Mouse (Mus musculus) CH12.LX (cell line): ENCODE results near the gene Rab11a. TPM values are rescaled to one million over a fixed set of nuclear protein-coding genes. Genes with fewer than 3 reads are reported as not detected.

Experiments used
- DNase-seq: peaks from one replicate; pipeline ENCODE4 v3.0.0-alpha.2; 2013; ENCODE audit errors: extremely low read depth
- H3K27ac ChIP-seq: 2 replicates; pipeline ENCODE4 v1.5.1; 2012; ENCODE audit warnings: low read depth, mild to moderate bottlenecking, control low read depth, moderate library complexity; ENCODE audit not compliant: insufficient read depth
- H3K27me3 ChIP-seq: replicated peaks from 2 replicates; pipeline ENCODE3; 2012; ENCODE audit warnings: inconsistent platforms
- H3K36me3 ChIP-seq, 2 experiments: replicated peaks in 1 of 2; 2 replicates each; pipeline versions ENCODE3 to v1.6.1; 2012; ENCODE audit warnings: inconsistent platforms in 1 of 2, low read length in 1 of 2, mild to moderate bottlenecking in 1 of 2, mixed read lengths in 1 of 2, moderate library complexity in 1 of 2; ENCODE audit not compliant: control insufficient read depth in 1 of 2, insufficient read depth in 1 of 2
- H3K4me1 ChIP-seq, 2 experiments: 2 replicates each; pipeline ENCODE4 v1.6.1; 2012; ENCODE audit warnings: inconsistent platforms in 1 of 2, moderate library complexity in 1 of 2; ENCODE audit not compliant: insufficient read depth in 2 of 2, control insufficient read depth in 1 of 2
- H3K4me2 ChIP-seq: 2 replicates; pipeline ENCODE4 v1.6.1; 2012; ENCODE audit warnings: low read depth, mild to moderate bottlenecking, control low read depth; ENCODE audit not compliant: poor library complexity, insufficient read depth, severe bottlenecking
- H3K4me3 ChIP-seq, 3 experiments: fragments of 150-350 bp in 1 of 3; sonication (generic) in 1 of 3; replicated peaks in 1 of 3; 2 replicates each; pipeline versions ENCODE3 to v1.5.1; 2011 to 2012; ENCODE audit warnings: low read depth in 2 of 3, low read length in 2 of 3, mild to moderate bottlenecking in 2 of 3, moderate library complexity in 2 of 3, control low read depth in 1 of 3, improper control_type of control experiment in 1 of 3, inconsistent platforms in 1 of 3, mixed read lengths in 1 of 3; ENCODE audit not compliant: poor library complexity in 1 of 3
- H3K79me2 ChIP-seq: replicated peaks from 2 replicates; pipeline ENCODE4 v1.6.1; 2012; ENCODE audit warnings: mild to moderate bottlenecking, moderate library complexity; ENCODE audit not compliant: control insufficient read depth, poor library complexity, insufficient read depth, severe bottlenecking; ENCODE audit errors: extremely low read depth
- H3K9ac ChIP-seq: 2 replicates; pipeline ENCODE4 v1.6.1; 2012; ENCODE audit warnings: low read depth, mild to moderate bottlenecking, control low read depth, moderate library complexity; ENCODE audit not compliant: insufficient read depth
- H3K9me3 ChIP-seq: replicated peaks from 2 replicates; pipeline ENCODE3; 2012; ENCODE audit warnings: low read length, inconsistent platforms, mixed read lengths
- BHLHE40 ChIP-seq: IDR thresholded peaks from 2 replicates; pipeline ENCODE4 v1.6.1; 2011; ENCODE audit warnings: mild to moderate bottlenecking, low read depth, low read length, improper control_type of control experiment
- CHD2 ChIP-seq: IDR thresholded peaks from 2 replicates; pipeline ENCODE4 v1.6.1; 2011; ENCODE audit warnings: low read length, improper control_type of control experiment
- E2F4 ChIP-seq: IDR thresholded peaks from 2 replicates; pipeline ENCODE4 v1.6.1; 2011; ENCODE audit warnings: low read depth, low read length, improper control_type of control experiment; ENCODE audit not compliant: insufficient replicate concordance
- GABPA ChIP-seq: IDR thresholded peaks from 2 replicates; pipeline ENCODE4 v1.6.1; 2012; ENCODE audit warnings: low read depth, low read length, improper control_type of control experiment, inconsistent platforms; ENCODE audit not compliant: insufficient replicate concordance
- IRF4 ChIP-seq: IDR thresholded peaks from 2 replicates; pipeline ENCODE4 v1.6.1; 2014; ENCODE audit warnings: low read depth, mild to moderate bottlenecking, inconsistent platforms, low read length, improper control_type of control experiment
- MAX ChIP-seq: IDR thresholded peaks from 2 replicates; pipeline ENCODE4 v1.6.1; 2011; ENCODE audit warnings: low read length, improper control_type of control experiment
- MAZ ChIP-seq: IDR thresholded peaks from 2 replicates; pipeline ENCODE4 v1.6.1; 2012; ENCODE audit warnings: low read depth, mild to moderate bottlenecking, inconsistent platforms, low read length, improper control_type of control experiment, moderate library complexity
- MYC ChIP-seq: IDR thresholded peaks from 2 replicates; pipeline ENCODE4 v1.6.1; 2011; ENCODE audit warnings: low read depth, mild to moderate bottlenecking, improper control_type of control experiment, low read length
- NELFE ChIP-seq: IDR thresholded peaks from 2 replicates; pipeline ENCODE4 v1.6.1; 2011; ENCODE audit warnings: low read depth, low read length, improper control_type of control experiment
- NRF1 ChIP-seq: IDR thresholded peaks from 2 replicates; pipeline ENCODE4 v1.6.1; 2014; ENCODE audit warnings: low read depth, mild to moderate bottlenecking, inconsistent platforms, low read length, improper control_type of control experiment, moderate library complexity
- PAX5 ChIP-seq: IDR thresholded peaks from 2 replicates; pipeline ENCODE4 v1.6.1; 2012; ENCODE audit warnings: low read length, inconsistent platforms, mixed read lengths
- POLR2A ChIP-seq: IDR thresholded peaks from 2 replicates; pipeline ENCODE4 v1.6.1; 2011; ENCODE audit warnings: low read depth, mild to moderate bottlenecking, improper control_type of control experiment, low read length
- RAD21 ChIP-seq: IDR thresholded peaks from 2 replicates; pipeline ENCODE4 v1.6.1; 2011; ENCODE audit warnings: low read depth, mild to moderate bottlenecking, low read length, improper control_type of control experiment, moderate library complexity
- RCOR1 ChIP-seq: conservative IDR thresholded peaks from 2 replicates; pipeline ENCODE4 v1.6.1; 2012; ENCODE audit warnings: low read depth, mild to moderate bottlenecking, inconsistent platforms, low read length, improper control_type of control experiment
- SMC3 ChIP-seq: IDR thresholded peaks from 2 replicates; pipeline ENCODE4 v1.6.1; 2011; ENCODE audit warnings: low read depth, low read length, improper control_type of control experiment
- TCF12 ChIP-seq: IDR thresholded peaks from 2 replicates; pipeline ENCODE4 v1.6.1; 2014; ENCODE audit warnings: low read depth, mild to moderate bottlenecking, inconsistent platforms, low read length, improper control_type of control experiment
- UBTF ChIP-seq: IDR thresholded peaks from 2 replicates; pipeline ENCODE4 v1.6.1; 2012; ENCODE audit warnings: low read depth, mild to moderate bottlenecking, inconsistent platforms, low read length, improper control_type of control experiment, moderate library complexity
- ZC3H11A ChIP-seq: IDR thresholded peaks from 2 replicates; pipeline ENCODE4 v1.6.1; 2012; ENCODE audit warnings: low read depth, mild to moderate bottlenecking, inconsistent platforms, low read length, improper control_type of control experiment
- ZKSCAN1 ChIP-seq: IDR thresholded peaks from 2 replicates; pipeline ENCODE4 v1.6.1; 2012; ENCODE audit warnings: low read depth, inconsistent platforms, low read length, improper control_type of control experiment, borderline replicate concordance
- dilution Hi-C: fragments of 300-500 bp; cut with MboI; formaldehyde crosslinking; loops from 2 replicates; pipeline ENCODE4 v1.14.3; 2020; ENCODE audit warnings: low sequenced_read_pairs; ENCODE audit not compliant: extremely low pct_unique_long_range_greater_than_20kb, extremely low pct_ligation_motif_present
- in situ Hi-C: fragments of 300-500 bp; cut with MboI; formaldehyde crosslinking; loops from 3 replicates; pipeline ENCODE4 v1.14.3; 2019; ENCODE audit warnings: low sequenced_read_pairs, low pct_ligation_motif_present, low pct_unique_long_range_greater_than_20kb, mixed read lengths
- polyA plus RNA-seq: library from polyadenylated mRNA; unstranded; fragments of >175 nt; gene quantifications from 2 replicates; pipeline ENCODE4 v1.2.1, GENCODE M21; 2012; ENCODE audit warnings: low read depth; ENCODE audit not compliant: insufficient read length
- total RNA-seq, 2 experiments: library from RNA; depleted of rRNA; stranded (reverse); fragments of 300-350 nt in 1 of 2; fragments of >200 nt in 1 of 2; gene quantifications; 2 replicates each; pipeline ENCODE4 v1.2.3; 2012 to 2014

The Rab11a gene
- total and polyA plus RNA-seq, 3 experiments: 109 to 189 (median 168) TPM

- H3K4me3 ChIP-seq: no peak overlapping the region
- H3K9me3 ChIP-seq: no peaks in the 10 kb centered on the region
- peaks cover 0 to 15% of the 10 kb centered on the region in 2 experiments; a peak in 2 of 4 replicates for H3K4me1 ChIP-seq
- no peak overlapping the region for H3K4me2 ChIP-seq
- no peak for DNase-seq
- TF ChIP-seq POLR2A (no peak), PAX5 (no peak), MAX (no peak), MYC (no peak), BHLHE40 (no peak), GABPA (no peak), ZC3H11A (no peak)
- dilution Hi-C loops: no loop called here
- H3K27me3 ChIP-seq: no peaks in the 10 kb centered on the region
- no peak overlapping the region for H3K9ac ChIP-seq
- no peaks in the 10 kb centered on the region for H3K36me3 ChIP-seq
- H3K27ac ChIP-seq: no peak overlapping the region
- H3K79me2 ChIP-seq: no peaks in the 10 kb centered on the region
- in situ Hi-C loops: no loop called here
Measured at GRCm38 (mm10) chr9:64771236-64771635, 33.7 kb upstream of the Rab11a start.

- no peak overlapping the region for H3K9ac ChIP-seq
- no peak overlapping the region for H3K27ac ChIP-seq
- no peaks in the 10 kb centered on the region for H3K36me3 ChIP-seq
- no peak overlapping the region for H3K4me3 ChIP-seq
- no peak overlapping the region for H3K4me2 ChIP-seq
- H3K4me1 ChIP-seq: peaks cover 0 to 15% of the 10 kb centered on the region in 2 experiments; a peak in 2 of 4 replicates
- H3K9me3 ChIP-seq: peaks cover 3% of the 10 kb centered on the region
- TF ChIP-seq IRF4 (no peak), RCOR1 (no peak), ZKSCAN1 (no peak), POLR2A (no peak), BHLHE40 (no peak), NRF1 (no peak), ZC3H11A (no peak), TCF12 (no peak), CHD2 (no peak), SMC3 (no peak), NELFE (no peak), RAD21 (no peak), E2F4 (no peak), MAZ (no peak), UBTF (no peak)
- in situ Hi-C loops (no loop called here), dilution Hi-C loops (no loop called here)
- DNase-seq: no peak
- H3K79me2 ChIP-seq: no peaks in the 10 kb centered on the region
- no peaks in the 10 kb centered on the region for H3K27me3 ChIP-seq
Measured at GRCm38 (mm10) chr9:64770411-64770849, 32.9 kb upstream of the Rab11a start.
